22 mouse cellular contexts compared by ENCODE assay signal in genomic region chr13:49245251-49245650, GRCm38 (mm10). TPM values are rescaled to one million over a fixed set of nuclear protein-coding genes. Genes with fewer than 3 reads are reported as not detected.
DNase-seq lines count a peak whose midpoint lies in the region; TF ChIP-seq lines count a peak whose summit lies in the region.
"Had no signal": no experiment of that assay in that cellular context is flagged by ENCODE, and none has a peak within 500 bp of the region (broad histone marks: within the 10 kb centered on the region; RNA-seq: fewer than 3 reads in every experiment).

No protein-coding gene starts in this region.

- H3K4me1 ChIP-seq in kidney, adult 2 months (ENCODE audit: control insufficient read depth, insufficient read depth, low read length) = peaks cover 18% of the 10 kb centered on the region; the same call in 1 of the 2 replicates

- H3K27ac ChIP-seq in kidney, adult 2 months (ENCODE audit: insufficient read depth, low read depth, low read length) = peak overlapping the region; percentile 49; the same call in 1 of the 2 replicates
- H3K27ac ChIP-seq: embryonic facial prominence, embryonic 15.5 days; forebrain, embryonic 15.5 days; heart, adult 2 months; hindbrain, embryonic 13.5 days; limb, embryonic 12.5 days; macrophage; neural tube, embryonic 15.5 days had no signal

- DNase-seq in adrenal gland, adult (ENCODE audit: inconsistent age in 2 of 2, low spot score in 1 of 2) = peak; percentile 65 to 83
- no peak for DNase-seq in adrenal gland, postnatal 14 days
- DNase-seq in kidney, adult 2 months = peak; percentile 92
- DNase-seq in kidney, postnatal 10 days = peak; percentile 69
- DNase-seq in testis, postnatal 10 days (ENCODE audit: low spot score) = peak; percentile 76
- no peak for DNase-seq in right cerebral cortex, postnatal 25 days
- no peak for DNase-seq in cerebellum, postnatal 36 days
- no peak for DNase-seq in heart, adult 11 months
- DNase-seq: adrenal gland, postnatal 10 days; cerebellum, adult 8-10 months; gastrocnemius, postnatal 10 days; heart, adult 2 months; liver, postnatal 0 days; retina, postnatal 1 day; thymus, adult 18-20 months; thymus, postnatal 4 days had no signal

- H3K4me3 ChIP-seq in kidney, adult 2 months (ENCODE audit: insufficient read depth, low read depth, low read length) = peak overlapping the region; percentile 42
- H3K4me3 ChIP-seq: embryonic facial prominence, embryonic 15.5 days; forebrain, embryonic 15.5 days; heart, adult 2 months; hindbrain, embryonic 13.5 days; limb, embryonic 12.5 days; neural tube, embryonic 15.5 days had no signal

- no peaks in the 10 kb centered on the region for H3K36me3 ChIP-seq in kidney, adult 2 months (ENCODE audit: control insufficient read depth, insufficient read depth, low read length)
- H3K36me3 ChIP-seq: embryonic facial prominence, embryonic 15.5 days; forebrain, embryonic 15.5 days; hindbrain, embryonic 13.5 days; limb, embryonic 12.5 days; neural tube, embryonic 15.5 days had no signal

- no peaks in the 10 kb centered on the region for H3K27me3 ChIP-seq in kidney, adult 2 months (replicated peaks; ENCODE audit: control insufficient read depth, insufficient read depth, low read length)

- TF ChIP-seq CTCF in kidney, adult 2 months (conservative IDR thresholded peaks at IDR 0.05; ENCODE audit: insufficient read depth, insufficient read length, low read depth, low read length) = no peak

- WGBS in kidney, adult 2 months = 57% methylated on average over 4 of the region's 4 CpGs

- TF ChIP-seq POLR2A in kidney, adult 2 months (IDR thresholded peaks at IDR 0.05; ENCODE audit: low read depth, low read length) = no peak

RNA-seq across cellular contexts. Expression of gene Susd3, which starts 3.3 kb away (rescaled TPM):
- total RNA-seq in adrenal gland, postnatal 14 days (2021) = 0.70 and 3.6 TPM in 2 replicates
- polyA plus RNA-seq in kidney, adult 2 months (2012; rRNA removed) = 50.1 and 62.3 TPM in 2 replicates

RNA-seq across cellular contexts. Expression of gene Card19, which starts 29.4 kb away (rescaled TPM):
- total RNA-seq in adrenal gland, postnatal 14 days (2021) = 60.3 and 60.6 TPM in 2 replicates
- polyA plus RNA-seq in kidney, adult 2 months (2012; rRNA removed) = 108 and 124 TPM in 2 replicates

RNA-seq across cellular contexts. Expression of gene Ninj1, which starts 58.0 kb away (rescaled TPM):
- 69.8 and 83.7 TPM in 2 replicates for total RNA-seq in adrenal gland, postnatal 14 days (2021)
- 735 and 1,000 TPM in 2 replicates for polyA plus RNA-seq in kidney, adult 2 months (2012; rRNA removed)

Comparison
In these comparisons a context has a peak if more than half of its experiments do, and no peak if none do; other contexts are left out.
1. DNase-seq: peak in adrenal gland, adult (2 of 2), kidney, adult 2 months (single experiment), kidney, postnatal 10 days (single experiment) and testis, postnatal 10 days (single experiment); none in adrenal gland, postnatal 14 days (single experiment), right cerebral cortex, postnatal 25 days (single experiment), cerebellum, postnatal 36 days (0 of 2) and heart, adult 11 months (single experiment).